Mouse (Mus musculus): ENCODE measurements at regions not wholly inside any gene's neighbourhood (a gene's known extent, or its start where the extent isn't known, plus 50 kb on each side); places are given as distances from the start of the nearest gene placed in this dataset.

DNA sequence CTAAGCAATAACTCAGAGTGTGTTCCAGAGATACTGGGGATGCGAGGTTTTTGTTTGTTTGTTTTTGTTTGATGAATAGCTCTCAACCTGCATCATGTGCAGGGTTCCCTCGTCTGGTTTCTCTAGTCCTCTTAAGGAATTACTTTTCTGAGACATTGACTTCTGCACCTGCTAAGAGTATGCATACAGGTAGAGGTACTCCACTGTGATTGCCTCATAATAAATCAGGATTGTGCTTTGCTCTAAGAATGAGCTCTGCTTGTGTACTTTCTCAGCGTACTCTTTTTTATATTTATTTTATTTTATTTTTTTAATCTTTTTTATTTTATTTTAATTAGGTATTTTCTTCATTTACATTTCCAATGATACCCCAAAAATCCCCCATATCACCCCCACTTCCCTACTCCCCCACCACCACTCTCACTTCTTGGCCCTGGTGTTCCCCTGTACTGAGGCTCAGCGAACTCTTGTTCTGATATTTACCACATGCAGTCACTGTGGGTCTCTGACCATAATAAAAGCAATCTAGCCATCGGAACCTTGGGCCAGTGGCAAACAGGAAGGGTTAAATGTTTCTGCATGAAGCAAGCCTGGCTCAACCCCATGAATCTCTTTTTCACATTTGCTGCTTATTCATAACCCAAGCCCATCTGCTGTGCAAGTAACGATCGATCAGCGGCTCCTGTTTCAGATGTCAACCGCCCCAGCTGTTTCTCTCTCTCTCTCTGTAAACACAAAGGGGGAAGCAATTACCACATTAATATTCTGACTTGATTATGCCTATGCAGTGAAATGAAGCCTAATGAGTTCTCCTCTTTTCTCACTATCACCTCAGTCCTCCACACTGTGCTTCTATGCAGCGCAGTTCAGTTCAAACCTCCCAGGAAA lies 693.8 kb downstream of the Inhba start:
- TF ChIP-seq CTCF (IDR thresholded peaks at IDR 0.05; ENCODE audit: low read depth) (no peak), EP300 (IDR thresholded peaks at IDR 0.05; ENCODE audit: low read depth) (no peak)
